Mouse (Mus musculus): ENCODE measurements around the gene Gramd1b.

Gramd1b gene

DNA sequence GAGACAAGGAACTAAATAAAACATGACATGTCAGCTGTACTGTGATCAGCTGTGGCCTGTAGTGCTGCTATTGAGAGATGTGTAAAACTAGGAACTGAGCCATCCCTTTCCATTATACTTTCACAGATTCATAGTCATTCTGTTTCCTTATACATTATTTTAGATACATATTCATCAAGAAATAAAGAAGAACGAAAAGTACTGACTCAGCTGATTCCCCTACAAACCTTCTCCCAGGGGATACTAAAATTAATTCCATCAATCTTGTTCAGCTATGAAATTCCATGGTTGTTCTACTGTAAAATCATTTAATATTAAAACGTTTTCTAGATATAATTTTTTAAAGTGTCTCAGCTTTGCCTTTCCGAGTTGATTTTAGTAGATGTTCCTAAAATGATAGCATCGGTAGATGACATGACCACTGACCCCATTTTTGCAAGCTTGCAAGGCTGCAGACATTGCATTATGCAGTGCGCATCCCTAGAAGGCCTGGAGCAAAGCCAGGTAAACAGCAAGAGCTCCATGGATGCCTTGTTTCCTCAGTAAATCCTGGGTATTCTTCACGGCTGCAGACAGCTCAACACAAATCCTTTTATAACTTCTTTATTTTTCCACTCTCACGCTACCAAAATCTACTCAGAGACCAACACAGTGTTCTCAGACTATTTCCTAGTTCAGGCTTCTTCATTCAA lies 285.1 kb downstream of the Gramd1b start:
- DNase-seq: no peak

- DNase-seq: no peak
Observed at GRCm38 (mm10) chr9:40245466-40245865, 285.7 kb downstream of the Gramd1b start.

All from thymus, postnatal 14 days (tissue).